Mouse (Mus musculus) left cerebral cortex, postnatal 14 days (tissue): ENCODE results near the gene 2310061I04Rik. TPM values are rescaled to one million over a fixed set of nuclear protein-coding genes. Genes with fewer than 3 reads are reported as not detected.

ENCODE experiments used
- DNase-seq, 2 experiments: peaks; one replicate each; pipeline ENCODE4 v3.0.0; 2021 to 2022; ENCODE audit warnings: low spot score in 2 of 2, mixed read lengths in 1 of 2
- intact Hi-C: fragments of 180-260 bp; cut with DNase I; formaldehyde crosslinking; loops from one replicate; pipeline ENCODE4 v1.15.1; 2025
- total RNA-seq, 2 experiments: library from RNA; stranded (reverse); gene quantifications; 2 replicates each; pipeline ENCODE4 v1.2.3; 2021

2310061I04Rik gene
- total RNA-seq, 2 experiments from 2014 or later = 65.2 to 66.9 TPM

DNA sequence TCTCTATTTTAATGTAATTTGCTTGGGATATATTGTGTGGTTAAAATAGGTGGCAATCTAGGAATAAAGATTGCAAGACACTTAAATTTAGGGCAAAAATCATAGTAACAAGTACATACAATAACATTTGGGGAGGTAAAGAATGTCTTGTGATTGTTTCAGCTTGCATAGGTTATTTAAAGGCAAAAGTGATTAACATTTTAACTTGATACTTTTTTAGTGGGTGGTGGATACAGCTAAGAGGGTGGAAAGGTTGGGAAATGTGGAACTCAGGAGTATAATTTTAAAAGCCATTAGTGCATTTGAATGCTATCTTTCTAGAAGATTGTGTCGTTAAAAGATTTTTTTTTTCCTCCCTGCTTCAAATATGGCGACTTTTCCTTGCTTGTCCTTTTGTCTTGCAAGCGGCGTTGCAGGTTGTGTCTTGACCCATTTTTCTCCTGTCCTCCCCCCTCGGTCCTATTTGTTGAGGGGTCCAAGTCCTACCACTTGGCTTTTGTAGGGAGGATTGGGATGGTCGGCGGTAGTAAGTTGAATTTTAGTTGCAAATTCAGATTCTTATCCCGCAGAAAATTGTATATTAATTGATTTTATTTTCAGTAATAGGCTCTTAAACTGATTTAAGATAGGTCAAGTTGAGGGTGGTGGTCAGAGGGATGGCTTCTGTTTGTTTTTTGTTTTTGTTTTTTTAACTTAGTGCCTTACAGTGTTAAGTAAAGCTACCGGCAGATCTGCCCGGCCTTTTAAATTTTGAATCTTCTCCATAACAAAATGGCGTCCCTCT is 21.2 kb upstream of the 2310061I04Rik start:
- peak in 1 of 2 experiments; percentile 75 for DNase-seq

GRCm38 (mm10) chr17:35917463-35918251 is 20.4 kb upstream of the 2310061I04Rik start:
- intact Hi-C loops = loop anchor here (2.0 kb wide), 1 partner anchor 81 kb away; no protein-coding TSS in a partner anchor
- DNase-seq = peak; percentile 63 to 95

More for the DNA sequence above, 21.2 kb upstream of the 2310061I04Rik start:
- intact Hi-C loops = no loop called here

DNA sequence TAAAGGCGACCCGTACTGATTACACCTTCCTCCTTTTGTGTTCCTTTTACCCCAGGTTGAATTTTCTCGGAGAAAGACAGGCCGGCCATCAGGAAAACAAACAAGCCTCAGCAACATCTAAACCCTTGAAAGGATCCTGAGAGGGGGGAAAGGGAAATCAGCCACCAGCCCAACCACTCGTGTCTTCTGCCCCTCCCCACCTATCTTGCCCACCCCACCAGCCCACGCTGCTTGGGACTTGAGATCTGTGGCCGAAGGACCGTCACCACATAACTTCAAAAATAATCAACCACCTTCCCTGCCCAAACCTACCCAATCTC is 19.9 kb upstream of the 2310061I04Rik start:
- intact Hi-C loops = loop anchor here (2.0 kb wide), 1 partner anchor 80 kb away; no protein-coding TSS in a partner anchor
- DNase-seq = no peak

- intact Hi-C loops = loop anchor here (2.0 kb wide), 1 partner anchor 80 kb away; no protein-coding TSS in a partner anchor
- DNase-seq = peak; percentile 100
Measured at GRCm38 (mm10) chr17:35916297-35917142, 19.3 kb upstream of the 2310061I04Rik start, which contains the start of the genes Mrps18b and Ppp1r10. TSS of gene Mrps18b (minus strand) at chr17:35916389. TSS of gene Ppp1r10 (plus strand) at chr17:35916434.

- DNase-seq = no peak
- intact Hi-C loops = loop anchor here (2.0 kb wide), 1 partner anchor 79 kb away; no protein-coding TSS in a partner anchor
Measured at GRCm38 (mm10) chr17:35915538-35916296, 18.5 kb upstream of the 2310061I04Rik start.

DNA sequence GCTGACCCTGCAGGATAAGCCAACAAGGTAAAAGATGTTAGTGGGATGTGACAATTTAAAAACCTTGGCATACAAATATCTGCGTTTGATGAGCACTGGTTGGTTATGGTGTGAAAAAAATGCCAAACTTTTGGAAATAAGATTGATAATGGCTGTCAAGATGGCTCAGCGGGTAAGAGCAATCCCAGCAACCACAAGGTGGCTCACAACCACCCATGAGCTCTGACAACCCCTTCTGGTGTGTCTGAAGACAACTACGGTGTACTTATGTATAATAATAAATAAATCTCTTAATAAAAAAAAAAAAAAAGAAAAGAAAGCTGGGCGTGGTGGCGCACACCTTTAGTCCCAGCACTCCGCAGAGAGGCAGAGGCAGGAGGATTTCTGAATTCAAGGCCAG is 17.7 kb upstream of the 2310061I04Rik start:
- intact Hi-C loops = no loop called here
- DNase-seq = no peak

DNA sequence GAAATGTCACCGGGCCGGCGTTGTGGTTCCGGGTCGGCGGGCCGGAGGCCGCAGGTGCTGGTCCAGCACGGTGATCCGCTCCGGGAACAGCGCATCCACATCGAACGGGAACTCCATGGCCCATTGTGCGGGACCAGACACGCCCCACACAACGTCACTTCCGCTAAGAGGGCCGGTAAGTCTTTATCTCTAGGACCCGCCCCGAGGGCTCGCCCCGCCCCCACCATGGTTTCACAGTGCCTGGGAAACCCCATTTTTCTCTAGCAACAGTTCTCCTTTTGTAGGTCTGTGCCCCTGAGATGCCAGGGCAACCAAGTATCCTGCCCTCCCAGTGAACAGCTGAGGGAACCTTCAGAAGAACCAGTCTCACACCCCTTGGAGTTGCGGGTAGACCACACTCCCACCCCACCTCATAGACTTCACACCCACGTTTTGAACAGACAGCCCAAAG is 12.7 kb upstream of the 2310061I04Rik start, which contains the start of gene Atat1:
Gene Atat1, minus strand, starts transcription at position 157 of the 451 bp plus-strand sequence.
- intact Hi-C loops = no loop called here
- DNase-seq = peak; percentile 94 to 96

DNA sequence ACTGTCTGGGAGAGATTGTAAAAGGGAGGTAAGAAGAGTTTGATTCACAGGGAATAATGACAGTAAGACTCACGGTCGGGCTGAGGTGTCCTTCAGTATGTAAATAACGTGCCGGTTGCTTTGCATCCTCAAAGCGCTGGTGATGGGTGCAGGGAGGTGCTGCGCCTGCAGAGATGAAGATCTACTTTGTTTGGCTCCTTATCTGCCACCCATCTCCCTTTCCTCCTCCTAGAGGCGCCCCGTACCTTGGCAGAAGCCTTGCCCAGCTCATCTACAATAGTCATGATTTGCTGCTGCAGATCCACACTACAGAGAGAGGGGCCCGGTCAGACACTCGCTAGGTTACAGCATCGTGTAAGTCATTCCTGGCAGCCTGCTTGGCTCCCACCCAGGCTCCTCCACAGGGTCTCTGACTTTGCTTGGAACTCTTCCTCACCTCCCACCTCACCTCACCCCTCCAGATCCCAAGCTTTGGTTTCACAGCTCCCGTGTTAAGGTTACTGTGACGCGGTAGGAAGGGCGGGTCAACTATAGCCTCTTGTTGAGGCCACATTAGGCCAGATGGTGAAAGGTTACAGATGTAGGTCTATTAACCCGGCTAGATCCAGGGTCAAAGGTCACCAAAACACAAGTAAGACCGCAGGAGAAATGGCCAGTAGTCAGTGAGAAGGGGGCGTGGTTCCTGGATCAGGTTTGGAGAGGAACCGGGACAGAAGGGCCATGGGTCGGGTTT is 12.1 kb upstream of the 2310061I04Rik start:
- intact Hi-C loops = no loop called here
- no peak for DNase-seq

- intact Hi-C loops = no loop called here
Measured at GRCm38 (mm10) chr17:35907609-35908008, 10.4 kb upstream of the 2310061I04Rik start.

DNA sequence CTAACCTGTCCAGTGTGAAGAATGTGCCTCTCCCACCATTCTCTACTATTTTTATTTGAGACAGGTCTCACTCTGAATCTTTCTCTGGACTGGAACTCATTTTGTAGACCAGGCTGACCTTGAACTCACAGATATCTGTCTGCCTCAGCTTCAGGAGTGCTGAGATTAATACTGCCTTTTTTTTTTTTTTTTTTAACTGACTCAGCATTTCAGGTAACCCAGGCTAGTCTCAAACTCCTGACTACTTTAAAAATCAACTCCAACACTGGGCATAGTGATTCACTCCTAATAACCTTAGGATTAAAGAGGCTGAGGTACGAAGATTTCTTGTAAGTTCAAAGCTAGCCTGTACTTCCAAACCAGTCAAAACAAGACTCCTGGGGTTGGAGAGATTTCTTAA is 8.4 kb upstream of the 2310061I04Rik start:
- intact Hi-C loops = no loop called here
- no peak for DNase-seq

More at GRCm38 (mm10) chr17:35907609-35908008, 10.4 kb upstream of the 2310061I04Rik start:
- DNase-seq = no peak

DNA sequence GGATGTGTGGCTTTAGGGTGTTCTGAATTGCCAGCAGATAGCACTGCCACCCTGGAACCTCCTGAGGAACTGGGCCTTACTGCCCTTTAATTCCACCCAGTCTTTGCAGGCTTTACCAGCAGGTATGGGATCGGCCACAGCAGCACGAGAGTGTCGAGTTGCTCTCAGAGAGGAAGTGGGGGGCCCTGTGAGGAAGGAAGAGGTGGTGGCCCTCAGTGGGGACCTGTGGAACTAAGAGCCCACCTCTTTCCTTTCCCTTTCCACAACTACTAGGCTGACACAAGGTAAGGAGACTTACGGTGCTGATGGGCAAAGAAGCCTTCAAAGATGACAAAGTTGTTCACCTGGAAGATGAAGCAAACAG is 6.7 kb upstream of the 2310061I04Rik start:
- intact Hi-C loops = no loop called here
- no peak for DNase-seq

- intact Hi-C loops = no loop called here
- DNase-seq = no peak
Measured at GRCm38 (mm10) chr17:35903343-35903991, 6.2 kb upstream of the 2310061I04Rik start.

DNA sequence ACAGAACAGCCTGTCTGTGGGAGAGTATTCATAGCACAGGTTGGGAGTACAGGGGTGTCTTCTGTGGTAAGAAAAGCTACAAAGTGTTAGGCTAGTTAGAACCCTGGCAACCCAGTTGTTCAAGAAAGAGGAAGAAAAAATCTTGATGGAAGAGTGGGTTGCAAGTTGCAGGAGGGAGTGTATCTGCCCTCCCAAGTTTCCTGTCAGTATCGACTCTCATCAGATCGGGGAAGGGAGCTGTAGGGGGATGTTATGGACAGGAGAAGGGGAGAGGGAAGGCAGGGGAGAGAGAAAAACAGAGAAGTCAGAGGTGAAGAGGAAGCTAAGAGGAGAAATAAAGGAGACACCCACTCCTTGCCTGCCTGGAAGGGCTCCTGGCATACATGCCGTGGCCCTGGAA is 3.4 kb upstream of the 2310061I04Rik start:
- intact Hi-C loops = no loop called here
- no peak for DNase-seq

DNA sequence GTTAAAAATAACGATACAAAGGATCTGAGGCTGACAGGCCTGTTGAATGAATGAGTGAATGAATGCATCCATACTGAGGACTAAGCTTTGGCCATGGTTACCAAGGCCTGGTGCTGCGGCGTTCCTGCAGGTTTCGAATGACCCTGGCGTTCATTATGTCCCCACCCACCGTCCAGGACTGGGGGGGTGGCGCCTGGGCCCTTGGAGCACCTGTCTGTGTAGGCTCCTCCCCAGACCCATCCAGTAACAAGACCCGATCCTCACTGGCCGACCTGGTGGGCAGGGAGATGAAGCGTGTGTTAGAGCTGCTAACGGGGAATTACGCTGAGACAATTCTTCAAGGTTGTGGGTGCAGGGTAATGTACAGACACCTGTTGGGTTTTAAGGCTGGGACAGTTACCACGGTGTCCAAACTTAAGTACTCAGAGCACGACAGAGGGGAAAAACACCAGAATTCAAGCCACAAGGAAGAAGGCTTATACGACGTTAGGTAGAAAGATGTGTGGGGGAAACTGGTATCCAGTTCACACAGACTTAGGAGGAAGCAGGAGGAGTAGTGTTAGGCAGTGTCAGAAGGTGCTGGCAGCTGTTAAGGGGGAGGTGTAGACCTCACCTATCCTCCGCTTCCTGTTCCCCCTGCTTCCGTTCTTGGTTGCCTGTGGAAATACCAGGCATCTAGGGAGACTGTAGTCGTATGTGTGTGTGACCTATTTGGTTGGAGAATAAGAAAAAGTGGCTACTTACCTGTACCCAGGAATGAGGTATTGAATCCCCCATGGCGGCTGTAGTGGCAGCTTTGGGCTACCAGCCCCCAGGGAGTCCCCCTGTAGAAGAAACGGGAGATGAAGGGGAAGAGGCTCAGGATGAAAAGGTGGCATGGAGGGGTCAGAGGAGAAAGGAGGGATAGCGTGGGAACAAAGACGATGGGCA is 678 bp upstream of the 2310061I04Rik start:
- intact Hi-C loops = no loop called here
- DNase-seq = peak in 1 of 2 experiments; percentile 43

- intact Hi-C loops = no loop called here
- DNase-seq = no peak
Measured at GRCm38 (mm10) chr17:35887725-35888124, 9.5 kb downstream of the 2310061I04Rik start.

DNA sequence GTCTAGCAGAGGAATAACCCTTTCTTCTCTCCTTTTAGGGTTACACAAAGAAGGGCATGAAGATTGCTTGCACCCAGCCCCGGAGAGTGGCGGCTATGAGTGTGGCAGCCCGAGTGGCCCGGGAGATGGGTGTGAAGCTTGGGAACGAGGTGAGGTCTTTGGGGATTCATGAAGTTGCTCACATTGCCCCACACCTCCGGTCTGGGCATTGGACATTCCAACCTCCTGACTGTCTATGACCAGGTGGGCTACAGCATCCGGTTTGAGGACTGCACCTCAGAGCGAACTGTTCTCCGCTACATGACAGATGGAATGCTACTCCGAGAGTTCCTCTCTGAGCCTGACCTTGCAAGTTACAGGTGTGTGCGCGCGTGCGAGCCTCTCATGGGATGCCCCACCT is 13.5 kb downstream of the 2310061I04Rik start:
- intact Hi-C loops = no loop called here

More for the DNA sequence above, 13.5 kb downstream of the 2310061I04Rik start:
- DNase-seq = no peak
